Mouse (Mus musculus) ES-E14 (cell line): ENCODE data around the gene Fam222a. TPM values are rescaled to one million over a fixed set of nuclear protein-coding genes. Genes with fewer than 3 reads are reported as not detected.

Experiments
- DNase-seq: peaks from one replicate; pipeline ENCODE4 v3.0.0-alpha.2; 2013; ENCODE audit warnings: low read depth, low spot score
- H3K27ac ChIP-seq: 2 replicates; pipeline ENCODE4 v1.5.1; 2012; ENCODE audit warnings: low read depth, mild to moderate bottlenecking, low read length, moderate library complexity, mixed read lengths; ENCODE audit not compliant: poor library complexity, insufficient read depth, severe bottlenecking
- H3K36me3 ChIP-seq: 2 replicates; pipeline ENCODE4 v1.6.1; 2012; ENCODE audit warnings: mild to moderate bottlenecking, low read length, moderate library complexity, mixed read lengths; ENCODE audit not compliant: control insufficient read depth, poor library complexity, insufficient read depth, severe bottlenecking
- H3K4me1 ChIP-seq, 2 experiments: fragments of 150-350 bp in 1 of 2; sonication (generic) in 1 of 2; 2 replicates each; pipeline ENCODE4 v1.6.1; 2012; ENCODE audit warnings: low read length in 2 of 2, mild to moderate bottlenecking in 1 of 2, mixed read lengths in 1 of 2; ENCODE audit not compliant: control insufficient read depth in 2 of 2, insufficient read depth in 2 of 2, poor library complexity in 1 of 2
- H3K4me3 ChIP-seq, 2 experiments: fragments of 150-350 bp in 1 of 2; sonication (generic) in 1 of 2; 2 replicates each; pipeline ENCODE4 v1.5.1; 2012; ENCODE audit warnings: low read length in 2 of 2, low read depth in 1 of 2, mild to moderate bottlenecking in 1 of 2, mixed read lengths in 1 of 2; ENCODE audit not compliant: insufficient read depth in 1 of 2, poor library complexity in 1 of 2, severe bottlenecking in 1 of 2
- H3K9ac ChIP-seq: 2 replicates; pipeline ENCODE4 v1.6.1; 2012; ENCODE audit warnings: low read depth, mild to moderate bottlenecking, low read length, mixed read lengths; ENCODE audit not compliant: poor library complexity, insufficient read depth, severe bottlenecking
- H3K9me3 ChIP-seq: fragments of 150-350 bp; sonication (generic); 2 replicates; pipeline ENCODE4 v1.6.1; 2012; ENCODE audit warnings: low read depth, mild to moderate bottlenecking, low read length; ENCODE audit not compliant: control insufficient read depth, insufficient read depth
- CHD2 ChIP-seq: IDR thresholded peaks from 2 replicates; pipeline ENCODE4 v1.6.1; 2014; ENCODE audit warnings: mild to moderate bottlenecking, low read depth, low read length, inconsistent platforms
- HCFC1 ChIP-seq: IDR thresholded peaks from 2 replicates; pipeline ENCODE4 v1.6.1; 2012; ENCODE audit warnings: low read length, inconsistent platforms, borderline replicate concordance; ENCODE audit not compliant: insufficient read depth
- MAFK ChIP-seq: IDR thresholded peaks from 2 replicates; pipeline ENCODE4 v1.6.1; 2014; ENCODE audit warnings: mild to moderate bottlenecking, low read depth, low read length, inconsistent platforms; ENCODE audit not compliant: insufficient read depth
- ZC3H11A ChIP-seq: IDR thresholded peaks from 2 replicates; pipeline ENCODE4 v1.6.1; 2012; ENCODE audit warnings: low read depth, mild to moderate bottlenecking, inconsistent platforms, low read length, borderline replicate concordance
- ZNF384 ChIP-seq: IDR thresholded peaks from 2 replicates; pipeline ENCODE4 v1.6.1; 2012; ENCODE audit warnings: low read depth, low read length, inconsistent platforms
- in situ Hi-C, 2 experiments: fragments of 600-800 bp; cut with MboI; formaldehyde crosslinking; loops; one replicate each; pipeline ENCODE4 v1.15.1; 2025; ENCODE audit warnings: low sequenced_read_pairs in 2 of 2, inconsistent platforms in 1 of 2; ENCODE audit not compliant: unreplicated experiment in 2 of 2
- total RNA-seq: library from RNA; depleted of rRNA; stranded (reverse); fragments of 300-350 nt; gene quantifications from 2 replicates; pipeline ENCODE4 v1.2.3, GENCODE M21; 2012

Fam222a gene
- total RNA-seq, 1 experiment, result 1.2 TPM

GRCm38 (mm10) chr5:114592463-114593160 is 24.8 kb downstream of the Fam222a start:
- no peak overlapping the region for H3K9ac ChIP-seq
- H3K9me3 ChIP-seq, result no peaks in the 10 kb centered on the region
- H3K4me1 ChIP-seq, result peaks cover 2 to 11% of the 10 kb centered on the region in 2 experiments; a peak in 1 of 4 replicates
- 0 out of 2 replicates have a peak, but pooled peaks cover 2% of the 10 kb centered on the region for H3K36me3 ChIP-seq
- H3K27ac ChIP-seq, result no peak overlapping the region
- DNase-seq, result no peak
- no peak for TF ChIP-seq MAFK
- TF ChIP-seq HCFC1, result no peak
- no peak for TF ChIP-seq CHD2
- TF ChIP-seq ZNF384, result no peak
- TF ChIP-seq ZC3H11A, result no peak
- in situ Hi-C loops, result no loop called here
- no peak overlapping the region for H3K4me3 ChIP-seq

- in situ Hi-C loops, result no loop called here
- Histone ChIP-seq H3K9me3 (no peaks in the 10 kb centered on the region), H3K27ac (no peak overlapping the region), H3K4me1 (peaks cover 2 to 11% of the 10 kb centered on the region in 2 experiments; a peak in 1 of 4 replicates), H3K4me3 (no peak overlapping the region), H3K36me3 (0 out of 2 replicates have a peak, but pooled peaks cover 2% of the 10 kb centered on the region), H3K9ac (no peak overlapping the region)
- TF ChIP-seq MAFK, result no peak
- no peak for TF ChIP-seq ZC3H11A
- TF ChIP-seq ZNF384, result no peak
- TF ChIP-seq HCFC1, result no peak
- no peak for TF ChIP-seq CHD2
- DNase-seq, result no peak
Measured at GRCm38 (mm10) chr5:114593161-114593821, 25.5 kb downstream of the Fam222a start.

GRCm38 (mm10) chr5:114593949-114594348 is 26.1 kb downstream of the Fam222a start:
- in situ Hi-C loops, result no loop called here
- H3K36me3 ChIP-seq, result 0 out of 2 replicates have a peak, but pooled peaks cover 2% of the 10 kb centered on the region
- H3K9me3 ChIP-seq, result no peaks in the 10 kb centered on the region
- no peak overlapping the region for H3K27ac ChIP-seq
- no peak overlapping the region for H3K9ac ChIP-seq
- H3K4me3 ChIP-seq, result no peak overlapping the region
- TF ChIP-seq CHD2 (no peak), ZNF384 (no peak), MAFK (no peak), ZC3H11A (no peak), HCFC1 (no peak)
- no peak for DNase-seq
- peaks cover 2 to 11% of the 10 kb centered on the region in 2 experiments; a peak in 1 of 4 replicates for H3K4me1 ChIP-seq

DNA sequence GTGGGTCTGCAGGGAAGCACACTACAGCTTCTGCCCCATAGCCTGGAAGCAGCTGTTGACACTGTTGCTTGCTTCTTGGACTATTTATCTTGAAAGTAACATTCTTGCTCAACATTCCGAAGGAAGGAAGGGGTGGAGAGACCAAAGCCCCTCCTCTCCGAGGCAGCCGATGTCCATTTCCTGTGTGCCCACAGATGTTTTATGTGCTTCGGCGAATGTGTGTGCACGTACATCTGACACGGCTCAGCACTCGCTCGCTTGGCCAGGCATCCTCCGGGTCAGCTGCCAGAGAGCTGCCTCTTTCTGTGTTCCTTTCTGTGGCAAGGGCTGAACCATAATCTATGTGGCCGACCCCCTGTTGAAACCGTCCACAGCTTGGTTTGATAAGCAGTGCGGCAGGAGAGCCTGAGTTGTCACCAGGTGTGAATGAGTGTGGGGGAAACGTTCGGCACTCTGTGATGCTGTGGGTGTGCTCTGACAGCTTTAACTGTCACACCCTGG is 27.0 kb downstream of the Fam222a start:
- DNase-seq, result no peak
- H3K9ac ChIP-seq, result no peak overlapping the region
- in situ Hi-C loops, result no loop called here

More for the DNA sequence above, 27.0 kb downstream of the Fam222a start:
- TF ChIP-seq CHD2, result no peak
- no peak for TF ChIP-seq MAFK
- TF ChIP-seq ZNF384, result no peak
- TF ChIP-seq ZC3H11A, result no peak
- TF ChIP-seq HCFC1, result no peak
- Histone ChIP-seq H3K36me3 (0 out of 2 replicates have a peak, but pooled peaks cover 2% of the 10 kb centered on the region), H3K9me3 (no peaks in the 10 kb centered on the region), H3K4me3 (no peak overlapping the region), H3K4me1 (peaks cover 2 to 11% of the 10 kb centered on the region in 2 experiments; a peak in 1 of 4 replicates), H3K27ac (no peak overlapping the region)
